Mouse (Mus musculus) CH12.LX (cell line): ENCODE data around the gene Fxyd7.
A peak's percentile ranks its signal among the peaks of the same experiment; 100 is the strongest.

Experiments
- CHD2 ChIP-seq: IDR thresholded peaks from 2 replicates; pipeline ENCODE4 v1.6.1; 2011; ENCODE audit warnings: low read length, improper control_type of control experiment
- CTCF ChIP-seq, 2 experiments: IDR thresholded peaks in 1 of 2; conservative IDR thresholded peaks in 1 of 2; 2 replicates each; pipeline ENCODE4 v1.5.1; 2011 to 2012; ENCODE audit warnings: low read depth in 2 of 2, low read length in 2 of 2, improper control_type of control experiment in 1 of 2, inconsistent platforms in 1 of 2, mild to moderate bottlenecking in 1 of 2, moderate library complexity in 1 of 2
- ELF1 ChIP-seq: IDR thresholded peaks from 2 replicates; pipeline ENCODE4 v1.6.1; 2014; ENCODE audit warnings: low read depth, mild to moderate bottlenecking, inconsistent platforms, low read length, improper control_type of control experiment
- EP300 ChIP-seq: IDR thresholded peaks from 2 replicates; pipeline ENCODE4 v1.6.1; 2011; ENCODE audit warnings: low read length, improper control_type of control experiment
- ETS1 ChIP-seq: conservative IDR thresholded peaks from 2 replicates; pipeline ENCODE4 v1.6.1; 2012; ENCODE audit warnings: low read depth, mild to moderate bottlenecking, inconsistent platforms, low read length, improper control_type of control experiment, moderate library complexity
- HCFC1 ChIP-seq: IDR thresholded peaks from 2 replicates; pipeline ENCODE4 v1.6.1; 2012; ENCODE audit warnings: low read depth, mild to moderate bottlenecking, inconsistent platforms, low read length, improper control_type of control experiment
- JUND ChIP-seq: conservative IDR thresholded peaks from 2 replicates; pipeline ENCODE4 v1.6.1; 2011; ENCODE audit warnings: low read depth, low read length, improper control_type of control experiment
- MAX ChIP-seq: IDR thresholded peaks from 2 replicates; pipeline ENCODE4 v1.6.1; 2011; ENCODE audit warnings: low read length, improper control_type of control experiment
- MYC ChIP-seq: IDR thresholded peaks from 2 replicates; pipeline ENCODE4 v1.6.1; 2011; ENCODE audit warnings: low read depth, mild to moderate bottlenecking, improper control_type of control experiment, low read length
- POLR2A ChIP-seq: IDR thresholded peaks from 2 replicates; pipeline ENCODE4 v1.6.1; 2011; ENCODE audit warnings: low read depth, mild to moderate bottlenecking, improper control_type of control experiment, low read length
- RAD21 ChIP-seq: IDR thresholded peaks from 2 replicates; pipeline ENCODE4 v1.6.1; 2011; ENCODE audit warnings: low read depth, mild to moderate bottlenecking, low read length, improper control_type of control experiment, moderate library complexity
- SIN3A ChIP-seq: IDR thresholded peaks from 2 replicates; pipeline ENCODE4 v1.6.1; 2012; ENCODE audit warnings: low read length, improper control_type of control experiment, inconsistent platforms

- TF ChIP-seq RAD21 = no peak
- TF ChIP-seq POLR2A = no peak
- no peak for TF ChIP-seq SIN3A
- no peak for TF ChIP-seq CHD2
- no peak for TF ChIP-seq MAX
- peak in 1 of 2 experiments; percentile 17; a peak in 1 of 4 replicates for TF ChIP-seq CTCF (conservative IDR thresholded peaks at IDR 0.05 in 1 of 2, IDR thresholded peaks at IDR 0.05 in 1 of 2; ENCODE audit: low read depth in 2 of 2, low read length in 2 of 2)
- TF ChIP-seq JUND = no peak
- no peak for TF ChIP-seq HCFC1
- TF ChIP-seq EP300 = no peak
- no peak for TF ChIP-seq ETS1
- no peak for TF ChIP-seq MYC
- TF ChIP-seq ELF1 = no peak
Measured at GRCm38 (mm10) chr7:31030717-31031116, 20.6 kb downstream of the Fxyd7 start.
